Mouse (Mus musculus): ENCODE measurements around the gene Ccdc69. TPM values are rescaled to one million over a fixed set of nuclear protein-coding genes. Genes with fewer than 3 reads are reported as not detected.

Gene Ccdc69
- polyA plus RNA-seq, 1 experiment from 2014 or later = 3.7 TPM

GRCm38 (mm10) chr11:55015264-55015663 is 62.7 kb downstream of the Ccdc69 start:
- no peak overlapping the region for H3K4me3 ChIP-seq (replicated peaks; ENCODE audit: low read length)
- H3K36me3 ChIP-seq (ENCODE audit: control insufficient read depth, insufficient read depth, low read length) = peaks cover 21% of the 10 kb centered on the region
- H3K9ac ChIP-seq (ENCODE audit: low read length) = no peak overlapping the region
- peaks cover 12% of the 10 kb centered on the region; the same call in 1 of the 2 replicates for H3K4me1 ChIP-seq (ENCODE audit: control insufficient read depth, insufficient read depth, low read length)
- ATAC-seq (ENCODE audit: insufficient read depth, low FRiP score) = no peak
- WGBS = 78% methylated on average over 3 of the region's 3 CpGs
- no peak overlapping the region for H3K4me2 ChIP-seq (ENCODE audit: low read depth, low read length)
- H3K27me3 ChIP-seq (ENCODE audit: control insufficient read depth, insufficient read depth, low read length) = no peaks in the 10 kb centered on the region
- H3K27ac ChIP-seq (ENCODE audit: low read length) = no peak overlapping the region
- H3K9me3 ChIP-seq (replicated peaks; ENCODE audit: control insufficient read depth, low read length) = no peaks in the 10 kb centered on the region

GRCm38 (mm10) chr11:55013802-55014201 is 64.1 kb downstream of the Ccdc69 start:
- H3K9ac ChIP-seq (ENCODE audit: low read length) = no peak overlapping the region
- H3K27me3 ChIP-seq (ENCODE audit: control insufficient read depth, insufficient read depth, low read length) = no peaks in the 10 kb centered on the region
- peaks cover 20% of the 10 kb centered on the region for H3K36me3 ChIP-seq (ENCODE audit: control insufficient read depth, insufficient read depth, low read length)
- no peaks in the 10 kb centered on the region for H3K9me3 ChIP-seq (replicated peaks; ENCODE audit: control insufficient read depth, low read length)
- H3K27ac ChIP-seq (ENCODE audit: low read length) = no peak overlapping the region
- H3K4me1 ChIP-seq (ENCODE audit: control insufficient read depth, insufficient read depth, low read length) = peaks cover 6% of the 10 kb centered on the region; the same call in 1 of the 2 replicates
- WGBS = 78% methylated on average over 6 of the region's 6 CpGs
- H3K4me2 ChIP-seq (ENCODE audit: low read depth, low read length) = no peak overlapping the region
- ATAC-seq (ENCODE audit: insufficient read depth, low FRiP score) = no peak
- no peak overlapping the region for H3K4me3 ChIP-seq (replicated peaks; ENCODE audit: low read length)

GRCm38 (mm10) chr11:55012551-55013521 is 65.1 kb downstream of the Ccdc69 start:
- ATAC-seq (ENCODE audit: insufficient read depth, low FRiP score) = peak; percentile 23; the same call in 1 of the 2 replicates
- Histone ChIP-seq H3K27ac (ENCODE audit: low read length) (no peak overlapping the region), H3K36me3 (ENCODE audit: control insufficient read depth, insufficient read depth, low read length) (peaks cover 26% of the 10 kb centered on the region)

GRCm38 (mm10) chr11:55011440-55011839 is 66.5 kb downstream of the Ccdc69 start:
- Histone ChIP-seq H3K9ac (ENCODE audit: low read length) (no peak overlapping the region), H3K4me1 (ENCODE audit: control insufficient read depth, insufficient read depth, low read length) (no peaks in the 10 kb centered on the region), H3K4me2 (ENCODE audit: low read depth, low read length) (no peak overlapping the region), H3K9me3 (replicated peaks; ENCODE audit: control insufficient read depth, low read length) (no peaks in the 10 kb centered on the region), H3K36me3 (ENCODE audit: control insufficient read depth, insufficient read depth, low read length) (peaks cover 36% of the 10 kb centered on the region), H3K27me3 (ENCODE audit: control insufficient read depth, insufficient read depth, low read length) (no peaks in the 10 kb centered on the region), H3K27ac (ENCODE audit: low read length) (no peak overlapping the region), H3K4me3 (replicated peaks; ENCODE audit: low read length) (no peak overlapping the region)
- ATAC-seq (ENCODE audit: insufficient read depth, low FRiP score) = no peak
- WGBS = 88% methylated on average over 3 of the region's 3 CpGs

More at GRCm38 (mm10) chr11:55012551-55013521, 65.1 kb downstream of the Ccdc69 start:
- Histone ChIP-seq H3K9ac (ENCODE audit: low read length) (no peak overlapping the region), H3K27me3 (ENCODE audit: control insufficient read depth, insufficient read depth, low read length) (no peaks in the 10 kb centered on the region), H3K9me3 (replicated peaks; ENCODE audit: control insufficient read depth, low read length) (no peaks in the 10 kb centered on the region), H3K4me1 (ENCODE audit: control insufficient read depth, insufficient read depth, low read length) (0 out of 2 replicates have a peak, but pooled peaks cover 2% of the 10 kb centered on the region), H3K4me3 (replicated peaks; ENCODE audit: low read length) (no peak overlapping the region), H3K4me2 (ENCODE audit: low read depth, low read length) (no peak overlapping the region)
- 67% methylated on average over 5 of the region's 5 CpGs for WGBS

GRCm38 (mm10) chr11:55008230-55008629 is 69.7 kb downstream of the Ccdc69 start:
- H3K27ac ChIP-seq (ENCODE audit: low read length) = no peak overlapping the region
- WGBS = 62% methylated on average over 6 of the region's 6 CpGs
- no peak for ATAC-seq (ENCODE audit: insufficient read depth, low FRiP score)
- H3K9ac ChIP-seq (ENCODE audit: low read length) = no peak overlapping the region
- H3K4me3 ChIP-seq (replicated peaks; ENCODE audit: low read length) = no peak overlapping the region
- no peaks in the 10 kb centered on the region for H3K27me3 ChIP-seq (ENCODE audit: control insufficient read depth, insufficient read depth, low read length)
- H3K36me3 ChIP-seq (ENCODE audit: control insufficient read depth, insufficient read depth, low read length) = peaks cover 51% of the 10 kb centered on the region
- H3K9me3 ChIP-seq (replicated peaks; ENCODE audit: control insufficient read depth, low read length) = no peaks in the 10 kb centered on the region
- no peaks in the 10 kb centered on the region for H3K4me1 ChIP-seq (ENCODE audit: control insufficient read depth, insufficient read depth, low read length)
- H3K4me2 ChIP-seq (ENCODE audit: low read depth, low read length) = no peak overlapping the region

GRCm38 (mm10) chr11:55005684-55006083 is 72.2 kb downstream of the Ccdc69 start:
- H3K27ac ChIP-seq (ENCODE audit: low read length) = no peak overlapping the region
- H3K4me2 ChIP-seq (ENCODE audit: low read depth, low read length) = no peak overlapping the region
- no peak for ATAC-seq (ENCODE audit: insufficient read depth, low FRiP score)
- no peaks in the 10 kb centered on the region for H3K27me3 ChIP-seq (ENCODE audit: control insufficient read depth, insufficient read depth, low read length)
- peaks cover 64% of the 10 kb centered on the region for H3K36me3 ChIP-seq (ENCODE audit: control insufficient read depth, insufficient read depth, low read length)
- no peak overlapping the region for H3K9ac ChIP-seq (ENCODE audit: low read length)
- WGBS = 85% methylated on average over 5 of the region's 5 CpGs
- no peak overlapping the region for H3K4me3 ChIP-seq (replicated peaks; ENCODE audit: low read length)
- no peaks in the 10 kb centered on the region for H3K4me1 ChIP-seq (ENCODE audit: control insufficient read depth, insufficient read depth, low read length)
- no peaks in the 10 kb centered on the region; the same call in 1 of the 2 replicates for H3K9me3 ChIP-seq (replicated peaks; ENCODE audit: control insufficient read depth, low read length)

- Histone ChIP-seq H3K4me2 (ENCODE audit: low read depth, low read length) (no peak overlapping the region), H3K36me3 (ENCODE audit: control insufficient read depth, insufficient read depth, low read length) (peaks cover 62% of the 10 kb centered on the region), H3K9ac (ENCODE audit: low read length) (no peak overlapping the region), H3K27me3 (ENCODE audit: control insufficient read depth, insufficient read depth, low read length) (no peaks in the 10 kb centered on the region), H3K4me1 (ENCODE audit: control insufficient read depth, insufficient read depth, low read length) (no peaks in the 10 kb centered on the region), H3K4me3 (replicated peaks; ENCODE audit: low read length) (no peak overlapping the region), H3K9me3 (replicated peaks; ENCODE audit: control insufficient read depth, low read length) (no peaks in the 10 kb centered on the region; the same call in 1 of the 2 replicates), H3K27ac (ENCODE audit: low read length) (no peak overlapping the region)
- WGBS = 75% methylated on average over 7 of the region's 7 CpGs
- no peak for ATAC-seq (ENCODE audit: insufficient read depth, low FRiP score)
Measured at GRCm38 (mm10) chr11:55004970-55005502, 72.9 kb downstream of the Ccdc69 start.
